Mouse (Mus musculus) cerebellum, adult 2 months (tissue): ENCODE results near the gene Xpo4. TPM values are rescaled to one million over a fixed set of nuclear protein-coding genes. Genes with fewer than 3 reads are reported as not detected.

Experiments
- DNase-seq, 2 experiments: peaks; one replicate each; pipeline ENCODE4 v3.0.0; 2021
- H3K27ac ChIP-seq: fragments of 200-500 bp; 2 replicates; pipeline ENCODE4 v1.5.1; 2012; ENCODE audit warnings: low read length, control low read depth, inconsistent platforms; ENCODE audit not compliant: insufficient read depth
- H3K27me3 ChIP-seq: fragments of 200-500 bp; 2 replicates; pipeline ENCODE4 v1.6.1; 2012; ENCODE audit warnings: inconsistent platforms, mild to moderate bottlenecking, low read length, moderate library complexity; ENCODE audit not compliant: control insufficient read depth, insufficient read depth
- H3K4me1 ChIP-seq: fragments of 200-500 bp; 2 replicates; pipeline ENCODE4 v1.6.1; 2011; ENCODE audit warnings: low read length; ENCODE audit not compliant: control insufficient read depth, insufficient read depth
- H3K4me3 ChIP-seq: fragments of 200-500 bp; replicated peaks from 2 replicates; pipeline ENCODE3; 2011; ENCODE audit warnings: mild to moderate bottlenecking, low read depth, low read length, control low read depth; ENCODE audit not compliant: insufficient read depth
- CTCF ChIP-seq: fragments of 200-500 bp; IDR thresholded peaks from 2 replicates; pipeline ENCODE4 v1.5.1; 2011; ENCODE audit warnings: low read depth, mild to moderate bottlenecking, control low read depth, low read length, moderate library complexity, borderline replicate concordance; ENCODE audit not compliant: insufficient read depth
- POLR2A ChIP-seq: fragments of 200-500 bp; IDR thresholded peaks from 2 replicates; pipeline ENCODE4 v1.6.1; 2011; ENCODE audit warnings: low read length, control low read depth, borderline replicate concordance; ENCODE audit not compliant: insufficient read depth
- WGBS: fragments of 180-500 bp; shearing (Covaris S2); methylation state at CpG from one replicate; pipeline ENCODE4 v1.1.7; 2018; 5-methylcytosine and 5-hydroxymethylcytosine counted together
- polyA plus RNA-seq: library from polyadenylated mRNA; depleted of rRNA; stranded (reverse); fragments of >200 nt; gene quantifications from 2 replicates; pipeline ENCODE4 v1.2.3, GENCODE M21; 2012

Xpo4 gene
- polyA plus RNA-seq, 1 experiment: 9.1 TPM

DNA sequence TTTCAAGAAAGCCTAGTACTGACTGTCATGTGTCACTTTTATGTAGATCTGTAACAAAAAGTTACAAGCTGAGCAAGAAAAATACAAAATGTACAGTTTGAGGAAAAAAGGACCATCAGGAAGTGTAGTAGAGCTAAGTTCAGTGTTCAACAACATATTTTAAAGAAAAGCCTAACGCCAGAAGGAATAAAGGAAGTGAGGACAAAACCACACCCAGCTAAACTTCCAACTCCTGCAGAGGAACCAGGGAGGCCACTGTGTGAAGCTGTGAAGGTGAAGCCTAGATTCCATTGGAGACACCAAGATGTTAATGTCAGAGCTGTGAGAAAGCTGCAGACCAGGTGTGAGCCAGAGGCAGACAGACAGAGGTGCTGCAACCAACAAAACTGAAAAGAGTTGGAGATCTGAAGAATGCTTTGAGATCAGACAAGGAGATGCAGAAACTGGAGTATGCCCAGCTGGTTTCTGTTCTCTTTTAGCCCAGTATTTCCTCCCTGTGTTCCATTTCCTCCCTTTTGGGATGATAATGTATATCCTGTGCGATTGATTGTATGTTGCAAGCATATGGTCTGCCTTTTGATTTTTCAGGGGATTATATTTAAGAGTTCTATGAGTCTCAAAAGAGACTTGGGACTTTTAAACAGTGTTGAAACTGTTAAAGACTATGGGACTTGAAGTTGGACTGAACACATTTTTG lies 88.7 kb downstream of the Xpo4 start:
- 94% methylated on average over 2 of the region's 2 CpGs for WGBS
- H3K4me1 ChIP-seq: no peaks in the 10 kb centered on the region; the same call in 1 of the 2 replicates

DNA sequence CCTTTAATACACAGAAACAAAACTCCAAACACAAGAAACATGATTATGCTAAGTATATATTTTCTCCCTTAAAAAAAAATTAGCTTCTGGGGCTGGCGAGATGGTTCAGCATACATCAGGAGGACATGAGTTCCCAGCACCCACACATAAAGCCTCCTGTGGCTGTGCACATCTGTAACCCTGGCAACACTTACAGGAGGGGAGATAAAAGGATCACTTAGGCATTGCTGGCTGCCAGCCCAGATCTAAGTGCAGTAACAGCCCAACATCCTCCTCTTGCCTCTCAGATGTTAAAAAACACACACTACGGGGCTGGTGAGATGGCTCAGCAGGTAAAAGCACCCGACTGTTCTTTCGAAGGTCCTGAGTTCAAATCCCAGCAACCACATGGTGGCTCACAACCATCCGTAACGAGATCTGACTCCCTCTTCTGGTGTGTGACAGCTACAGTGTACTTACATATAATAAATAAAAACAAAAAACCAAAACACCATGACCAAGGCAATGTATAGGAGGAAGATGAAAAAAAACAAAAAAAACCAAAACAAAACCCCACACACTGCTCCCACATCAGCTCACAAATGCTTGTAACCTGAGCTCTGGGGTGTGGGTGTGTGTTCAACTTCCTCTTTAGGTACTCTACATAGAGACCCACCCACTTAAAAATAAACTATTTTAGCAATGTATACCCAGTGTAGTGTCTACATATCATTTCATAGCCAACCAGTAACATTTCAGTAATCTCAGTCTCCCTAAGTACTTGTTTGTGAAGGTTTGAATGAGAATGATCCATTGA lies 90.2 kb downstream of the Xpo4 start:
- WGBS: 76% methylated on average over 6 of the region's 6 CpGs
- no peak for DNase-seq
- H3K4me1 ChIP-seq: no peaks in the 10 kb centered on the region
- H3K27ac ChIP-seq: no peak overlapping the region
- H3K27me3 ChIP-seq: no peaks in the 10 kb centered on the region
- TF ChIP-seq POLR2A (no peak), CTCF (no peak)
- H3K4me3 ChIP-seq: no peak overlapping the region

More for the DNA sequence above, 88.7 kb downstream of the Xpo4 start:
- Histone ChIP-seq H3K4me3 (no peak overlapping the region), H3K27ac (no peak overlapping the region), H3K27me3 (no peaks in the 10 kb centered on the region)
- DNase-seq: no peak
- no peak for TF ChIP-seq CTCF
- TF ChIP-seq POLR2A: no peak

DNA sequence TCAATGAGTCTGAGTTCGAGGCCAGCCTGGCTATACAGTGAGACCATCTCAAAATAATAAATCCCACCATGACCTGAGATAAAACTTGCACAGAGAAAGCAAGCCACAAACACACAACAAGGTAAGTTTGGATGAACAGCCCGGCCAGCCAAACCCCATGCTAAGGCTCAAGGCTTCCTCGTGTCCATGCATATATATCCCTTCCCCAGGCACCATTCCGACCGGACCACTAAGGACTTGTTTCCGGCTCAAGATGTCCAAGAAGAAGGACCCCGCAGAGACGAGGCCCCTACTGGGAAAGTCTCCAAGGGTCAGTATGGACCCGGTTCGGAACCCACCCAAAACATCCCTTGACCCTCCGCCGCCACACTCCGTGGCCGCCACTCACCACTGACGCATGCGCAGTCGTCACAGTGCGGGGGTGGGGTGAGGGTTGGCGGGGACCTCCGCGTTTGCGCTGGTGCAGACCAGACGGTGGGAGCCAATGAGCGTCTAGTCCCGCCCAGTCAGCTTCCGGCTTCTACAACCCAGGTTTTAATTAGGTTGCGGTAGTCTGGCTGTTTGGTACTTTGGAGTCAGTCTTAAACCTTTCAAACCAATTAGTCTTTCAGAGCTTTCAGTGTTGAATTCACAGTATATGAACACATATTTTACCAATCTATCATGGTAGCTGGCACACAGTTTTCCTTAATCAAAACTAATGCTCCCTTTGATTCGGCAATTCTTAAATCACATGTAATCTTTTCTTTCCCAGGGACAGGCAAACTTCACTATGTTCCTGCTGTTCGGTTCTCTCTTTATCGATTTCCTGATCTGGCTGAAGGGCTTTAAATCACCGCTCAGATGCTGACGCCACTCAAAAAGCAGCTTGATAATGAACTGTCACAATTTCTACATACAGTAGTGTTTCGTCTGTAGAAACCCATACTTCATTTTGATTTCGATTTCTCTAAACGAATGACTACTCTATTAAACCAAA lies 93.8 kb downstream of the Xpo4 start, which contains the start of gene Eef1akmt1:
Gene Eef1akmt1, minus strand, starts transcription at position 458 of the 979 bp plus-strand sequence.
- H3K27ac ChIP-seq: peak within 1 kb of the TSS; percentile 35
- 7% methylated on average over 35 of the region's 35 CpGs for WGBS
- peaks cover under 1% of the 10 kb centered on the region for H3K4me1 ChIP-seq
- DNase-seq: peak; percentile 96 to 98
- no peaks in the 10 kb centered on the region for H3K27me3 ChIP-seq
- TF ChIP-seq CTCF (no peak), POLR2A (peak; percentile 99)
- H3K4me3 ChIP-seq: peak within 1 kb of the TSS; percentile 86

DNA sequence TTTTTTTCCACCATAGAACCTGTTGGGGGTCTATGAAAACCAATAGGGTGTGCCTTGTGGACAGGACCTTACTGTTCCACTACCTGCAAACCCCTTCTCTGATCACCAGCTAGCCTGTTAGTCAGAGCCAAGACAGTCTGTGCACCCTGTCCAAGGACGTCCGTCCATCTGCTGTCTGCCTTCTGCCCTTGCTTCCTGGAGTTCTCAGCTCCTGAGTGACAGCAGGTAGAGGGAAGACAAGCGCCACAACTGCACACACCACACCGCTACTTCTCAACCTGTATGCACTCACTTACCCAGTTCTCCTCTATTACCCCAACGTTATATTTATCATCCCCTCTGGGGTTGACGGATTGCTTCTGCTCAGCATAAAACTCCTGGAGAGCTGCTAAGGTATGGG lies 99.6 kb downstream of the Xpo4 start:
- H3K27ac ChIP-seq: 0 out of 2 replicates have a peak overlapping the region, but pooled peaks have one; percentile 2
- peaks cover 12% of the 10 kb centered on the region for H3K4me1 ChIP-seq
- no peaks in the 10 kb centered on the region for H3K27me3 ChIP-seq
- TF ChIP-seq POLR2A: no peak
- TF ChIP-seq CTCF: no peak
- 31% methylated on average over 6 of the region's 6 CpGs for WGBS
- peak; percentile 39 to 58 for DNase-seq
- no peak overlapping the region for H3K4me3 ChIP-seq

DNA sequence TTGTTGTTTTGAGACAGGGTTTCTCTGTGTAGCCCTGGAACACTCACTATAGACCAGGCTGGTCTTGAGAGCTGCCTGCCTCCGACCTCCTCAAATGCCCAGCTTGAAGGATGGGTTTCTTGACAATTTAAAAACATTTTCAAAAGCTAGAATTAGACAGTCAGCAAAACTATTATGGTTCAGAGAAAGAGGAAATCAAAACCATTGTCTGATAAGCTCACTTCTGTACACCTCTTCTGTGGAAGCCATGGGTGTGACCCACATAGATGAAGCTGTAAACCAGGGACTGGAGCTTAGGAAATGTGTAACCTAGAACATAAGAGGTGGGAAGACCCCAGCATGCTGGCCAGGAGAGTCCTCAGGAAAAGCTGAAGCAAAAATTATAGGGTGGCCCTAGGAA lies 108.3 kb downstream of the Xpo4 start:
- H3K4me1 ChIP-seq: no peaks in the 10 kb centered on the region; the same call in 1 of the 2 replicates
- no peak for DNase-seq
- no peak overlapping the region for H3K27ac ChIP-seq
- 92% methylated on average over 1 of the region's 1 CpGs for WGBS
- TF ChIP-seq POLR2A: no peak
- TF ChIP-seq CTCF: no peak
- H3K27me3 ChIP-seq: no peaks in the 10 kb centered on the region
- no peak overlapping the region for H3K4me3 ChIP-seq

DNA sequence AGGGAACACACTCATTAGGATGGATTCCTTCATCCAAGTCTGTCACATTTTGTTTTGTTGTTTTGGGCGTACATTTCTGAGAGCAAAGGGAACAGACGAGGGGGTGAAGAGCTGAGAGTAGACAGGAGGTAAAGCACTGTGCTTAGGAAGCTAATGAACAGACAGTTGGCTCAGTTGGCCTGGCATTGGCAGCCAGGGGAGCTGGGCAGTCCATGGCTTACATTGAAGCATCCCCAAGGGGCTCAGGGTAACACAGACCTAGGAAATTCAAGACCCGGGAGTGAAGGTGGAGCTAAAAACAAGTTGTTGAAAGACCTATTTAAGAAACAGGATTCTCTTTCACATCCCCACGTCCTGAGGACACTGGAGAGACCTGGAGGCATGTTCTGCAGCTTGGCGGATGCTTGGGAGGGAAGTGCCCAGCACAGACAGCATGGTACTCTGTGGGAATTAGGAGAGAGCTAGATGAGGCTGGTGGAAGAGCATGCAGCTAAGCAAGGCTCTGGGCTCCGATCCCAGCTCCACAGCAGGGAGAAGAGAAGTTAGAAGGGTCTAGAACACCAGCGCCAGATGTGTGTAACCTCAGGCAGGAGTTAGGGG lies 109.7 kb downstream of the Xpo4 start:
- peak; percentile 48 to 50 for DNase-seq
- no peak for TF ChIP-seq CTCF
- TF ChIP-seq POLR2A: no peak
- WGBS: 17% methylated on average over 7 of the region's 7 CpGs

DNA sequence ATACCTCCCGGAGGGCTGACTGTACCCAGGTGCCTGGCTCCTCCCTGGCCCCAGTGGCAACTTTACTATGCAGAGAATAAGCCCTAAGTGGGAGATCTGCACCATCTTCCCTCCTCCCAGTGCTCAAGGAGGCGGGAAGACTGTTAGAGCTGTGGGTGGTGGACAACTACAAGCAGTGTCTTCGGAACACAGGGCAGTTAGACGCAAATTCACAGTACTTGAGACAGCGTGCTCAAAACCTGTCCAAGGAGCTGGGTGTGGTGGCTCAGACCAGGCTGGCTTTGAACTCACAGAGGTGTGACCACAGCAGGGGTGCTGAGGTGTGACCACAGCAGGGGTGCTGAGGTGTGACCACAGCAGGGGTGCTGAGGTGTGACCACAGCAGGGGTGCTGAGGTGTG lies 110.8 kb downstream of the Xpo4 start:
- no peaks in the 10 kb centered on the region; the same call in 1 of the 2 replicates for H3K4me1 ChIP-seq
- no peak for DNase-seq
- no peak overlapping the region for H3K4me3 ChIP-seq
- no peak for TF ChIP-seq POLR2A
- TF ChIP-seq CTCF: no peak
- no peak overlapping the region for H3K27ac ChIP-seq
- 91% methylated on average over 5 of the region's 5 CpGs for WGBS
- no peaks in the 10 kb centered on the region for H3K27me3 ChIP-seq

More for the DNA sequence above, 109.7 kb downstream of the Xpo4 start:
- Histone ChIP-seq H3K27me3 (no peaks in the 10 kb centered on the region), H3K4me3 (no peak overlapping the region), H3K27ac (peak overlapping the region; percentile 33; the same call in 1 of the 2 replicates), H3K4me1 (no peaks in the 10 kb centered on the region; the same call in 1 of the 2 replicates)
